Mouse (Mus musculus): ENCODE data around the gene Sytl2. TPM values are rescaled to one million over a fixed set of nuclear protein-coding genes. Genes with fewer than 3 reads are reported as not detected.
A peak's percentile ranks its signal among the peaks of the same experiment; 100 is the strongest.

The Sytl2 gene
- polyA plus RNA-seq, 1 experiment from 2014 or later: 3.8 TPM

GRCm38 (mm10) chr7:90353488-90354228, 51.6 kb downstream of the Sytl2 start:
- Histone ChIP-seq H3K4me1 (no peaks in the 10 kb centered on the region), H3K9me3 (replicated peaks) (no peaks in the 10 kb centered on the region), H3K4me3 (no peak overlapping the region), H3K27me3 (ENCODE audit: low read depth, poor library complexity, severe bottlenecking) (no peaks in the 10 kb centered on the region), H3K27ac (replicated peaks) (no peak overlapping the region), H3K36me3 (no peaks in the 10 kb centered on the region)
- DNase-seq (ENCODE audit: low spot score): no peak
- 94% methylated on average over 12 of the region's 12 CpGs for WGBS

- H3K9me3 ChIP-seq (replicated peaks): no peaks in the 10 kb centered on the region
- no peaks in the 10 kb centered on the region for H3K36me3 ChIP-seq
- WGBS: 93% methylated on average over 2 of the region's 2 CpGs
- no peaks in the 10 kb centered on the region for H3K27me3 ChIP-seq (ENCODE audit: low read depth, poor library complexity, severe bottlenecking)
- DNase-seq (ENCODE audit: low spot score): no peak
- H3K4me1 ChIP-seq: no peaks in the 10 kb centered on the region
- H3K27ac ChIP-seq (replicated peaks): no peak overlapping the region
- H3K4me3 ChIP-seq: no peak overlapping the region
Observed at GRCm38 (mm10) chr7:90354229-90354604, 52.2 kb downstream of the Sytl2 start.

GRCm38 (mm10) chr7:90355454-90355853, 53.4 kb downstream of the Sytl2 start:
- Histone ChIP-seq H3K4me1 (no peaks in the 10 kb centered on the region), H3K9me3 (replicated peaks) (no peaks in the 10 kb centered on the region), H3K27ac (replicated peaks) (no peak overlapping the region), H3K4me3 (no peak overlapping the region), H3K27me3 (ENCODE audit: low read depth, poor library complexity, severe bottlenecking) (no peaks in the 10 kb centered on the region), H3K36me3 (no peaks in the 10 kb centered on the region)
- 88% methylated on average over 3 of the region's 3 CpGs for WGBS
- DNase-seq (ENCODE audit: low spot score): no peak

- WGBS: 59% methylated on average over 2 of the region's 2 CpGs
- Histone ChIP-seq H3K4me3 (no peak overlapping the region), H3K36me3 (no peaks in the 10 kb centered on the region), H3K27me3 (ENCODE audit: low read depth, poor library complexity, severe bottlenecking) (no peaks in the 10 kb centered on the region), H3K9me3 (replicated peaks) (no peaks in the 10 kb centered on the region), H3K27ac (replicated peaks) (no peak overlapping the region), H3K4me1 (no peaks in the 10 kb centered on the region)
- DNase-seq (ENCODE audit: low spot score): no peak
Observed at GRCm38 (mm10) chr7:90355995-90356394, 53.9 kb downstream of the Sytl2 start.

GRCm38 (mm10) chr7:90362788-90363187, 60.7 kb downstream of the Sytl2 start:
- Histone ChIP-seq H3K27ac (replicated peaks) (no peak overlapping the region), H3K4me3 (no peak overlapping the region), H3K27me3 (ENCODE audit: low read depth, poor library complexity, severe bottlenecking) (no peaks in the 10 kb centered on the region), H3K36me3 (no peaks in the 10 kb centered on the region), H3K4me1 (no peaks in the 10 kb centered on the region), H3K9me3 (replicated peaks) (no peaks in the 10 kb centered on the region)
- DNase-seq (ENCODE audit: low spot score): no peak
- 84% methylated on average over 7 of the region's 7 CpGs for WGBS

GRCm38 (mm10) chr7:90370071-90370851, 68.2 kb downstream of the Sytl2 start:
- Histone ChIP-seq H3K27ac (replicated peaks) (no peak overlapping the region), H3K4me1 (no peaks in the 10 kb centered on the region), H3K4me3 (no peak overlapping the region), H3K36me3 (no peaks in the 10 kb centered on the region), H3K9me3 (replicated peaks) (no peaks in the 10 kb centered on the region), H3K27me3 (ENCODE audit: low read depth, poor library complexity, severe bottlenecking) (no peaks in the 10 kb centered on the region)
- no peak for DNase-seq (ENCODE audit: low spot score)
- WGBS: 80% methylated on average over 6 of the region's 6 CpGs

GRCm38 (mm10) chr7:90372804-90373203, 70.8 kb downstream of the Sytl2 start:
- no peaks in the 10 kb centered on the region for H3K4me1 ChIP-seq
- DNase-seq (ENCODE audit: low spot score): no peak
- no peak overlapping the region for H3K27ac ChIP-seq (replicated peaks)
- no peaks in the 10 kb centered on the region for H3K27me3 ChIP-seq (ENCODE audit: low read depth, poor library complexity, severe bottlenecking)
- H3K9me3 ChIP-seq (replicated peaks): no peaks in the 10 kb centered on the region
- H3K4me3 ChIP-seq: no peak overlapping the region
- H3K36me3 ChIP-seq: no peaks in the 10 kb centered on the region
- 76% methylated on average over 4 of the region's 4 CpGs for WGBS

- Histone ChIP-seq H3K27me3 (ENCODE audit: low read depth, poor library complexity, severe bottlenecking) (no peaks in the 10 kb centered on the region), H3K9me3 (replicated peaks) (no peaks in the 10 kb centered on the region), H3K36me3 (no peaks in the 10 kb centered on the region), H3K27ac (replicated peaks) (no peak overlapping the region), H3K4me3 (no peak overlapping the region), H3K4me1 (peaks cover 20% of the 10 kb centered on the region)
- 91% methylated on average over 2 of the region's 2 CpGs for WGBS
- no peak for DNase-seq (ENCODE audit: low spot score)
Observed at GRCm38 (mm10) chr7:90384411-90384810, 82.4 kb downstream of the Sytl2 start.

- under 1% methylated on average over 8 of the region's 8 CpGs for WGBS
- Histone ChIP-seq H3K27ac (replicated peaks) (no peak overlapping the region; the same call in 1 of the 2 replicates), H3K4me3 (peak overlapping the region; percentile 42), H3K36me3 (no peaks in the 10 kb centered on the region), H3K9me3 (replicated peaks) (no peaks in the 10 kb centered on the region), H3K27me3 (ENCODE audit: low read depth, poor library complexity, severe bottlenecking) (no peaks in the 10 kb centered on the region), H3K4me1 (peaks cover 25% of the 10 kb centered on the region)
- DNase-seq (ENCODE audit: low spot score): peak; percentile 35
Observed at GRCm38 (mm10) chr7:90386885-90387459, 84.9 kb downstream of the Sytl2 start.

- 24% methylated on average over 3 of the region's 3 CpGs for WGBS
- H3K36me3 ChIP-seq: no peaks in the 10 kb centered on the region
- H3K27me3 ChIP-seq (ENCODE audit: low read depth, poor library complexity, severe bottlenecking): no peaks in the 10 kb centered on the region
- H3K27ac ChIP-seq (replicated peaks): no peak overlapping the region
- H3K4me1 ChIP-seq: peaks cover 25% of the 10 kb centered on the region
- H3K9me3 ChIP-seq (replicated peaks): no peaks in the 10 kb centered on the region
- no peak for DNase-seq (ENCODE audit: low spot score)
- no peak overlapping the region for H3K4me3 ChIP-seq
Observed at GRCm38 (mm10) chr7:90389765-90390164, 87.7 kb downstream of the Sytl2 start.

- Histone ChIP-seq H3K9me3 (replicated peaks) (no peaks in the 10 kb centered on the region), H3K4me1 (no peaks in the 10 kb centered on the region), H3K27me3 (ENCODE audit: low read depth, poor library complexity, severe bottlenecking) (no peaks in the 10 kb centered on the region), H3K27ac (replicated peaks) (no peak overlapping the region), H3K4me3 (no peak overlapping the region), H3K36me3 (no peaks in the 10 kb centered on the region)
- no peak for DNase-seq (ENCODE audit: low spot score)
- WGBS: 57% methylated on average over 4 of the region's 4 CpGs
Observed at GRCm38 (mm10) chr7:90395073-90395472, 93.0 kb downstream of the Sytl2 start.

- WGBS: 86% methylated on average over 5 of the region's 5 CpGs
- no peak for DNase-seq (ENCODE audit: low spot score)
- Histone ChIP-seq H3K36me3 (no peaks in the 10 kb centered on the region), H3K27me3 (ENCODE audit: low read depth, poor library complexity, severe bottlenecking) (no peaks in the 10 kb centered on the region), H3K4me1 (no peaks in the 10 kb centered on the region), H3K4me3 (no peak overlapping the region), H3K9me3 (replicated peaks) (no peaks in the 10 kb centered on the region), H3K27ac (replicated peaks) (no peak overlapping the region)
Observed at GRCm38 (mm10) chr7:90395928-90396327, 93.9 kb downstream of the Sytl2 start.

GRCm38 (mm10) chr7:90409934-90410333, 107.9 kb downstream of the Sytl2 start:
- WGBS: 59% methylated on average over 3 of the region's 3 CpGs
- Histone ChIP-seq H3K4me1 (no peaks in the 10 kb centered on the region), H3K9me3 (replicated peaks) (no peaks in the 10 kb centered on the region; the same call in 1 of the 2 replicates), H3K27me3 (ENCODE audit: low read depth, poor library complexity, severe bottlenecking) (no peaks in the 10 kb centered on the region), H3K27ac (replicated peaks) (no peak overlapping the region), H3K4me3 (no peak overlapping the region), H3K36me3 (no peaks in the 10 kb centered on the region)
- DNase-seq (ENCODE audit: low spot score): peak; percentile 54
